Mouse (Mus musculus): ENCODE measurements at regions not wholly inside any gene's neighbourhood (a gene's known extent, or its start where the extent isn't known, plus 50 kb on each side); places are given as distances from the start of the nearest gene placed in this dataset.

DNA sequence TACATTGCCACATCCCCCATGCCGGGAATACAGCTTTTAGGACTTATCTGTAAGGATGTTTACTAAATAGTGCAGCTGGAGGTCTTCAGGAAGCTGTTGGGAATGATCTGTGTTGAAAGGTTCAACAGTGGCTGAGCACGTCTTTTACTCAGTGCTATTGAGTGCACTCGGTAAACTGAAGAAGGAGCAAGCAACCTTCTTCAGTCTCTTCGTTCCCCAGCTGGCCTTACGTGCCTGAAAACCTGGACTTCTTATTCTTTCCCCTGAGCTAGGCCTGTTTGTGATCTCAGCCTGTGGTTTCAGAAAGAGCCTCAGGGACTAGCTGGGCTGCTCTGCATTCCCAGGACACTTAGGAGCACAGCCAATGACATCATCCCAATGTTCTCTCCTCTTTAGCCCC is 51.2 kb upstream of the Rhox5 start:
- Histone ChIP-seq H3K4me1 (ENCODE audit: control insufficient read depth, insufficient read depth) (no peaks in the 10 kb centered on the region), H3K4me3 (ENCODE audit: low read depth, low read length) (no peak overlapping the region), H3K27me3 (ENCODE audit: control insufficient read depth, insufficient read depth, low read length) (no peaks in the 10 kb centered on the region), H3K4me2 (ENCODE audit: low read depth, low read length) (no peak overlapping the region), H3K36me3 (replicated peaks; ENCODE audit: control insufficient read depth, insufficient read depth, low read length) (no peaks in the 10 kb centered on the region), H3K9ac (replicated peaks; ENCODE audit: low read depth, low read length) (no peak overlapping the region), H3K27ac (ENCODE audit: low read depth) (no peak overlapping the region), H3K9me3 (replicated peaks; ENCODE audit: control insufficient read depth, low read length) (no peaks in the 10 kb centered on the region)
- WGBS: 34% methylated on average over 5 of the region's 5 CpGs
- no peak for ATAC-seq (ENCODE audit: insufficient read depth, low read depth)
- peak; percentile 4 for DNase-seq (ENCODE audit: low spot score)
- TF ChIP-seq EP300 (IDR thresholded peaks at IDR 0.05; ENCODE audit: low read depth): no peak
- no peak for TF ChIP-seq CTCF (IDR thresholded peaks at IDR 0.05; ENCODE audit: low read depth)

DNA sequence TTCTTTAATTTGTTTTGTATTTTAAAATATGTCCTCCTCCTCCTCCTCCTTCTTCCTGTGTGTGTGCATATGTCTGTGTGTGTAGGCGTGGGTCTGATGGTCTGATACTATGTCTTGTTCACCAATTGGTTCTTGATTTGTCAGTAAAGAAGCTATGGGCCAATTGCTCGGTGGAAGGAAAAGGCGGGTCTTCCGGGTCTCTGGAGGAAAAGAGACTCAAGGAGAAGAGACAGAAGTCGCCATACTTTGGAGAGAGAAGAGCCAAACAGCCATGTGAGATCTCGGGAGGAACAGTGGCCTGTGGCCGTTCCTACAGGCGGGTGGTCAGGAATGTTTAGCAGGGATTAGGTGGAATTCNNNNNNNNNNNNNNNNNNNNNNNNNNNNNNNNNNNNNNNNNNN is 50.3 kb upstream of the Rhox5 start:
- Histone ChIP-seq H3K4me1 (ENCODE audit: control insufficient read depth, insufficient read depth) (no peaks in the 10 kb centered on the region), H3K4me3 (ENCODE audit: low read depth, low read length) (no peak overlapping the region), H3K27ac (ENCODE audit: low read depth) (no peak overlapping the region), H3K9ac (replicated peaks; ENCODE audit: low read depth, low read length) (no peak overlapping the region), H3K9me3 (replicated peaks; ENCODE audit: control insufficient read depth, low read length) (no peaks in the 10 kb centered on the region), H3K36me3 (replicated peaks; ENCODE audit: control insufficient read depth, insufficient read depth, low read length) (no peaks in the 10 kb centered on the region), H3K27me3 (ENCODE audit: control insufficient read depth, insufficient read depth, low read length) (no peaks in the 10 kb centered on the region), H3K4me2 (ENCODE audit: low read depth, low read length) (no peak overlapping the region)
- no peak for DNase-seq (ENCODE audit: low spot score)
- TF ChIP-seq CTCF (IDR thresholded peaks at IDR 0.05; ENCODE audit: low read depth) (no peak), EP300 (IDR thresholded peaks at IDR 0.05; ENCODE audit: low read depth) (no peak)
- ATAC-seq (ENCODE audit: insufficient read depth, low read depth): no peak
- 79% methylated on average over 8 of the region's 8 CpGs for WGBS

All from heart, postnatal 0 days (tissue).